8 mouse cellular contexts compared by ENCODE assay signal in the genomic region with DNA sequence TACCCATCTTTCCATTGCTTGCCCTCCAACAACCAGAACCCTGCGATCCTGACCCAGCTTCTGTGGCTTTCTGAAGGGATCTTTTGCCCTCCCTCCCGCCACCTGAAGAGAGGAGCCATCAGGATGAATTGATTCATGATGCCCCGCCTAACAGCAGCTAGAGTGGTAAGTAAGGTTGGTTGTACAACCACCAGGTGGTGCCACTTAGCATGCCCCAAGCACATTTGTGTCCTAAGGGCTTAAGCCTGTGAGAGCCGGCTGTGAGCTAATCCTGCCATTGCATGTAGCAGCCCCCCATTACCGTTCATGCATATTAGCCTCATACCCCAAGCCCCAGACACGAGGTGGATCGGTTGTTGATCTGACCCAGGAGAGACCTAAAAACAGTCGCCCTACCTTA. TPM values are rescaled to one million over a fixed set of nuclear protein-coding genes. Genes with fewer than 3 reads are reported as not detected.
DNase-seq lines count a peak whose midpoint lies in the region; ATAC-seq lines count a peak whose summit lies in the region.

No protein-coding gene starts in this region.

- H3K4me2 ChIP-seq in hindbrain, embryonic 13.5 days, result no peak overlapping the region; the same call in 1 of the 2 replicates
- H3K4me2 ChIP-seq in embryonic facial prominence, embryonic 11.5 days (ENCODE audit: low read depth, low read length), result peak overlapping the region; percentile 16
- H3K4me2 ChIP-seq in limb, embryonic 12.5 days, result peak overlapping the region; percentile 98
- H3K4me2 ChIP-seq in midbrain, embryonic 13.5 days (replicated peaks), result peak overlapping the region; percentile 95; the same call in 1 of the 2 replicates
- peak overlapping the region; percentile 65 for H3K4me2 ChIP-seq in stomach, embryonic 14.5 days (replicated peaks; ENCODE audit: low read depth, low read length)

- H3K36me3 ChIP-seq in hindbrain, embryonic 10.5 days, result peaks cover 18% of the 10 kb centered on the region
- H3K36me3 ChIP-seq in hindbrain, embryonic 13.5 days, result peaks cover 16% of the 10 kb centered on the region
- peaks cover 2% of the 10 kb centered on the region; the same call in 1 of the 2 replicates for H3K36me3 ChIP-seq in embryonic facial prominence, embryonic 11.5 days (replicated peaks; ENCODE audit: control insufficient read depth, insufficient read depth, low read depth, low read length)
- H3K36me3 ChIP-seq in limb, embryonic 12.5 days, result peaks cover 25% of the 10 kb centered on the region
- H3K36me3 ChIP-seq in midbrain, embryonic 13.5 days, result peaks cover 11% of the 10 kb centered on the region
- peaks cover 6% of the 10 kb centered on the region for H3K36me3 ChIP-seq in stomach, embryonic 14.5 days (ENCODE audit: control insufficient read depth, insufficient read depth, low read length)

- ATAC-seq in hindbrain, embryonic 13.5 days (ENCODE audit: low FRiP score), result no peak
- no peak for ATAC-seq in embryonic facial prominence, embryonic 11.5 days (replicated peaks; ENCODE audit: insufficient number of reproducible peaks, low FRiP score, low TSS enrichment, low read depth)
- no peak for ATAC-seq in limb, embryonic 12.5 days (ENCODE audit: insufficient number of reproducible peaks, insufficient read depth, low FRiP score, low TSS enrichment, low read depth)
- no peak for ATAC-seq in midbrain, embryonic 13.5 days
- no peak for ATAC-seq in stomach, embryonic 14.5 days (ENCODE audit: insufficient number of reproducible peaks, insufficient read depth, low FRiP score, low read depth)

- 0 out of 2 replicates have a peak, but pooled peaks cover 3% of the 10 kb centered on the region for H3K27me3 ChIP-seq in hindbrain, embryonic 10.5 days (ENCODE audit: insufficient read depth, poor library complexity, severe bottlenecking)
- H3K27me3 ChIP-seq in hindbrain, embryonic 13.5 days, result no peaks in the 10 kb centered on the region
- H3K27me3 ChIP-seq in embryonic facial prominence, embryonic 11.5 days (ENCODE audit: control insufficient read depth, insufficient read depth, low read length), result no peaks in the 10 kb centered on the region
- no peaks in the 10 kb centered on the region for H3K27me3 ChIP-seq in limb, embryonic 12.5 days
- no peaks in the 10 kb centered on the region for H3K27me3 ChIP-seq in midbrain, embryonic 13.5 days
- no peaks in the 10 kb centered on the region for H3K27me3 ChIP-seq in stomach, embryonic 14.5 days (ENCODE audit: control insufficient read depth, insufficient read depth, low read length)

- peak overlapping the region; percentile 79 for H3K4me3 ChIP-seq in hindbrain, embryonic 10.5 days
- H3K4me3 ChIP-seq in hindbrain, embryonic 13.5 days, result no peak overlapping the region
- H3K4me3 ChIP-seq in embryonic facial prominence, embryonic 11.5 days (ENCODE audit: low read depth, low read length), result no peak overlapping the region; the same call in 1 of the 2 replicates
- peak overlapping the region; percentile 85 for H3K4me3 ChIP-seq in limb, embryonic 12.5 days (replicated peaks)
- no peak overlapping the region for H3K4me3 ChIP-seq in midbrain, embryonic 13.5 days (replicated peaks)
- H3K4me3 ChIP-seq in stomach, embryonic 14.5 days (ENCODE audit: low read depth, low read length), result peak overlapping the region; percentile 82; the same call in 1 of the 2 replicates

- no peaks in the 10 kb centered on the region for H3K9me3 ChIP-seq in hindbrain, embryonic 10.5 days
- H3K9me3 ChIP-seq in hindbrain, embryonic 13.5 days, result no peaks in the 10 kb centered on the region
- no peaks in the 10 kb centered on the region for H3K9me3 ChIP-seq in embryonic facial prominence, embryonic 11.5 days (replicated peaks; ENCODE audit: control insufficient read depth, low read length)
- H3K9me3 ChIP-seq in limb, embryonic 12.5 days, result no peaks in the 10 kb centered on the region
- no peaks in the 10 kb centered on the region for H3K9me3 ChIP-seq in midbrain, embryonic 13.5 days
- H3K9me3 ChIP-seq in stomach, embryonic 14.5 days (ENCODE audit: control insufficient read depth, low read depth, low read length), result no peaks in the 10 kb centered on the region

- DNase-seq in hindbrain, embryonic 10.5 days (ENCODE audit: low spot score), result peak; percentile 47
- peak; percentile 95 for DNase-seq in ZHBTc4 (ENCODE audit: low read depth, low spot score)
- DNase-seq in embryonic facial prominence, embryonic 11.5 days (ENCODE audit: low spot score), result peak; percentile 69
- peak; percentile 53 to 69 for DNase-seq in heart, postnatal 14 days

- WGBS in hindbrain, embryonic 10.5 days, result 7% methylated on average over 8 of the region's 8 CpGs
- 7% methylated on average over 8 of the region's 8 CpGs for WGBS in hindbrain, embryonic 13.5 days
- WGBS in embryonic facial prominence, embryonic 11.5 days, result 9% methylated on average over 8 of the region's 8 CpGs
- 9% methylated on average over 8 of the region's 8 CpGs for WGBS in limb, embryonic 12.5 days
- 5% methylated on average over 8 of the region's 8 CpGs for WGBS in midbrain, embryonic 13.5 days
- WGBS in stomach, embryonic 14.5 days, result 9% methylated on average over 8 of the region's 8 CpGs

- H3K27ac ChIP-seq in hindbrain, embryonic 10.5 days, result peak overlapping the region; percentile 90
- H3K27ac ChIP-seq in hindbrain, embryonic 13.5 days, result no peak overlapping the region
- H3K27ac ChIP-seq in embryonic facial prominence, embryonic 11.5 days (replicated peaks; ENCODE audit: low read depth, low read length), result no peak overlapping the region
- peak overlapping the region; percentile 91 for H3K27ac ChIP-seq in limb, embryonic 12.5 days
- no peak overlapping the region for H3K27ac ChIP-seq in midbrain, embryonic 13.5 days
- peak overlapping the region; percentile 90; the same call in 1 of the 2 replicates for H3K27ac ChIP-seq in stomach, embryonic 14.5 days (ENCODE audit: low read length)

- peaks cover 53% of the 10 kb centered on the region for H3K4me1 ChIP-seq in hindbrain, embryonic 10.5 days (replicated peaks)
- H3K4me1 ChIP-seq in hindbrain, embryonic 13.5 days (replicated peaks), result peaks cover 45% of the 10 kb centered on the region
- no peaks in the 10 kb centered on the region; the same call in none of the 2 replicates for H3K4me1 ChIP-seq in embryonic facial prominence, embryonic 11.5 days (ENCODE audit: control insufficient read depth, insufficient read depth, low read length)
- H3K4me1 ChIP-seq in limb, embryonic 12.5 days (replicated peaks), result peaks cover 31% of the 10 kb centered on the region
- peaks cover 44% of the 10 kb centered on the region for H3K4me1 ChIP-seq in midbrain, embryonic 13.5 days (replicated peaks)
- peaks cover 22% of the 10 kb centered on the region; the same call in 1 of the 2 replicates for H3K4me1 ChIP-seq in stomach, embryonic 14.5 days (ENCODE audit: control insufficient read depth, insufficient read depth, low read length)

- H3K9ac ChIP-seq in hindbrain, embryonic 13.5 days, result no peak overlapping the region
- H3K9ac ChIP-seq in embryonic facial prominence, embryonic 11.5 days (replicated peaks; ENCODE audit: low read length), result no peak overlapping the region
- H3K9ac ChIP-seq in limb, embryonic 12.5 days (replicated peaks), result peak overlapping the region; percentile 76; the same call in 1 of the 2 replicates
- no peak overlapping the region for H3K9ac ChIP-seq in midbrain, embryonic 13.5 days (replicated peaks)
- no peak overlapping the region for H3K9ac ChIP-seq in stomach, embryonic 14.5 days (replicated peaks; ENCODE audit: low read depth, low read length)

- intact Hi-C loops in heart, postnatal 14 days (cut with DNase I), result loop anchor here (2.0 kb wide), 2 partner anchors 24 to 32 kb away; partner anchors contain the start of genes Adat3 and Scamp4

RNA-seq across cellular contexts. Expression of gene Klf16, which starts 1.8 kb away (rescaled TPM):
- 6.9 and 7.3 TPM in 2 replicates for polyA plus RNA-seq in hindbrain, embryonic 10.5 days (2016; fragmentation: Nextera tagmentation; extraction: Ambion mirVana)
- polyA plus RNA-seq in hindbrain, embryonic 13.5 days (2015; fragmentation: Nextera tagmentation; extraction: Ambion mirVana), result 4.6 and 4.9 TPM in 2 replicates
- 4.5 and 5.5 TPM in 2 replicates for polyA plus RNA-seq in embryonic facial prominence, embryonic 11.5 days (2014; fragmentation: Nextera tagmentation; extraction: Ambion mirVana)
- 1 to 10 TPM; 4.5 to 4.7 TPM for total RNA-seq in heart, postnatal 14 days (2021)
- 12.1 and 12.4 TPM in 2 replicates for polyA plus RNA-seq in limb, embryonic 12.5 days (2016; fragmentation: Nextera tagmentation; extraction: Ambion mirVana)
- polyA plus RNA-seq in midbrain, embryonic 13.5 days (2015; fragmentation: Nextera tagmentation; extraction: Ambion mirVana), result 3.7 and 4.5 TPM in 2 replicates
- polyA plus RNA-seq in stomach, embryonic 14.5 days (2014; fragmentation: Nextera tagmentation; extraction: Ambion mirVana), result 8.1 and 8.4 TPM in 2 replicates

RNA-seq across cellular contexts. Expression of gene Abhd17a, which starts 11.2 kb away (rescaled TPM):
- polyA plus RNA-seq in hindbrain, embryonic 10.5 days (2016; fragmentation: Nextera tagmentation; extraction: Ambion mirVana), result 89.1 and 109 TPM in 2 replicates
- 93.8 and 96.2 TPM in 2 replicates for polyA plus RNA-seq in hindbrain, embryonic 13.5 days (2015; fragmentation: Nextera tagmentation; extraction: Ambion mirVana)
- polyA plus RNA-seq in embryonic facial prominence, embryonic 11.5 days (2014; fragmentation: Nextera tagmentation; extraction: Ambion mirVana), result 94.8 and 111 TPM in 2 replicates
- total RNA-seq in heart, postnatal 14 days (2021), result 10 to 100 TPM; 73.0 to 75.1 TPM
- 108 and 110 TPM in 2 replicates for polyA plus RNA-seq in limb, embryonic 12.5 days (2016; fragmentation: Nextera tagmentation; extraction: Ambion mirVana)
- polyA plus RNA-seq in midbrain, embryonic 13.5 days (2015; fragmentation: Nextera tagmentation; extraction: Ambion mirVana), result 78.5 and 93.4 TPM in 2 replicates
- polyA plus RNA-seq in stomach, embryonic 14.5 days (2014; fragmentation: Nextera tagmentation; extraction: Ambion mirVana), result 89.7 and 104 TPM in 2 replicates

RNA-seq across cellular contexts. Expression of gene Rexo1, which starts 17.6 kb away (rescaled TPM):
- polyA plus RNA-seq in hindbrain, embryonic 10.5 days (2016; fragmentation: Nextera tagmentation; extraction: Ambion mirVana), result 33.3 and 38.5 TPM in 2 replicates
- polyA plus RNA-seq in hindbrain, embryonic 13.5 days (2015; fragmentation: Nextera tagmentation; extraction: Ambion mirVana), result 28.8 and 31.3 TPM in 2 replicates
- 17.1 and 20.6 TPM in 2 replicates for polyA plus RNA-seq in embryonic facial prominence, embryonic 11.5 days (2014; fragmentation: Nextera tagmentation; extraction: Ambion mirVana)
- total RNA-seq in heart, postnatal 14 days (2021), result 10 to 100 TPM; 14.2 to 18.1 TPM
- polyA plus RNA-seq in limb, embryonic 12.5 days (2016; fragmentation: Nextera tagmentation; extraction: Ambion mirVana), result 33.4 and 34.1 TPM in 2 replicates
- polyA plus RNA-seq in midbrain, embryonic 13.5 days (2015; fragmentation: Nextera tagmentation; extraction: Ambion mirVana), result 28.8 and 32.6 TPM in 2 replicates
- 22.9 and 24.3 TPM in 2 replicates for polyA plus RNA-seq in stomach, embryonic 14.5 days (2014; fragmentation: Nextera tagmentation; extraction: Ambion mirVana)

RNA-seq across cellular contexts. Expression of gene Scamp4, which starts 23.8 kb away (rescaled TPM):
- 89.9 and 92.0 TPM in 2 replicates for polyA plus RNA-seq in hindbrain, embryonic 10.5 days (2016; fragmentation: Nextera tagmentation; extraction: Ambion mirVana)
- 65.1 and 67.5 TPM in 2 replicates for polyA plus RNA-seq in hindbrain, embryonic 13.5 days (2015; fragmentation: Nextera tagmentation; extraction: Ambion mirVana)
- polyA plus RNA-seq in embryonic facial prominence, embryonic 11.5 days (2014; fragmentation: Nextera tagmentation; extraction: Ambion mirVana), result 62.4 and 64.9 TPM in 2 replicates
- 10 to 100 TPM; 19.8 to 23.5 TPM for total RNA-seq in heart, postnatal 14 days (2021)
- 62.1 and 66.0 TPM in 2 replicates for polyA plus RNA-seq in limb, embryonic 12.5 days (2016; fragmentation: Nextera tagmentation; extraction: Ambion mirVana)
- polyA plus RNA-seq in midbrain, embryonic 13.5 days (2015; fragmentation: Nextera tagmentation; extraction: Ambion mirVana), result 60.2 and 60.3 TPM in 2 replicates
- 95.9 and 106 TPM in 2 replicates for polyA plus RNA-seq in stomach, embryonic 14.5 days (2014; fragmentation: Nextera tagmentation; extraction: Ambion mirVana)

RNA-seq across cellular contexts. Expression of gene Adat3, which starts 23.8 kb away (rescaled TPM):
- 11.0 and 11.3 TPM in 2 replicates for polyA plus RNA-seq in hindbrain, embryonic 10.5 days (2016; fragmentation: Nextera tagmentation; extraction: Ambion mirVana)
- polyA plus RNA-seq in hindbrain, embryonic 13.5 days (2015; fragmentation: Nextera tagmentation; extraction: Ambion mirVana), result 4.4 and 6.4 TPM in 2 replicates
- polyA plus RNA-seq in embryonic facial prominence, embryonic 11.5 days (2014; fragmentation: Nextera tagmentation; extraction: Ambion mirVana), result 5.7 and 5.8 TPM in 2 replicates
- total RNA-seq in heart, postnatal 14 days (2021), result 1 to 10 TPM; 1.6 to 1.8 TPM
- 6.1 and 9.9 TPM in 2 replicates for polyA plus RNA-seq in limb, embryonic 12.5 days (2016; fragmentation: Nextera tagmentation; extraction: Ambion mirVana)
- polyA plus RNA-seq in midbrain, embryonic 13.5 days (2015; fragmentation: Nextera tagmentation; extraction: Ambion mirVana), result 6.1 and 7.6 TPM in 2 replicates
- polyA plus RNA-seq in stomach, embryonic 14.5 days (2014; fragmentation: Nextera tagmentation; extraction: Ambion mirVana), result 7.7 and 7.9 TPM in 2 replicates

Comparison
In these comparisons a context has a peak if more than half of its experiments do, and no peak if none do; other contexts are left out.
1. H3K27ac ChIP-seq: peak in hindbrain, embryonic 10.5 days (single experiment), limb, embryonic 12.5 days (single experiment) and stomach, embryonic 14.5 days (single experiment); none in hindbrain, embryonic 13.5 days (single experiment), embryonic facial prominence, embryonic 11.5 days (single experiment) and midbrain, embryonic 13.5 days (single experiment).
2. H3K4me3 ChIP-seq: peak in hindbrain, embryonic 10.5 days (single experiment), limb, embryonic 12.5 days (single experiment) and stomach, embryonic 14.5 days (single experiment); none in hindbrain, embryonic 13.5 days (single experiment), embryonic facial prominence, embryonic 11.5 days (single experiment) and midbrain, embryonic 13.5 days (single experiment).
3. Peak in every context shown above with its lines, with median percentiles within 50 percentile points of each other: DNase-seq.